Mouse (Mus musculus) neural tube, embryonic 11.5 days (tissue): ENCODE results near the gene Vwa5b2. TPM values are rescaled to one million over a fixed set of nuclear protein-coding genes. Genes with fewer than 3 reads are reported as not detected.
A peak's percentile ranks its signal among the peaks of the same experiment; 100 is the strongest.

Source experiments
- ATAC-seq: fragments of 200-750 bp; cut with Nextera tagmentation; 2 replicates; pipeline ENCODE4 v1.8.0; 2017; ENCODE audit warnings: moderate number of reproducible peaks, mild to moderate bottlenecking, moderate TSS enrichment, moderate library complexity; ENCODE audit not compliant: insufficient read depth, low FRiP score, low TSS enrichment
- DNase-seq: peaks from one replicate; pipeline ENCODE4 v3.0.0-alpha.2; 2015; ENCODE audit warnings: low spot score
- H3K27ac ChIP-seq: fragments of 300-500 bp; sonication (generic); 2 replicates; pipeline ENCODE4 v1.5.1; 2014; ENCODE audit warnings: low read depth, mild to moderate bottlenecking, low read length
- H3K27me3 ChIP-seq: fragments of 300-500 bp; sonication (generic); 2 replicates; pipeline ENCODE4 v1.6.1; 2014; ENCODE audit warnings: mild to moderate bottlenecking, low read length, mixed read lengths; ENCODE audit not compliant: control insufficient read depth, insufficient read depth
- H3K36me3 ChIP-seq: fragments of 300-500 bp; sonication (generic); 2 replicates; pipeline ENCODE4 v1.6.1; 2014; ENCODE audit warnings: mild to moderate bottlenecking, low read length, moderate library complexity, mixed read lengths; ENCODE audit not compliant: control insufficient read depth, insufficient read depth
- H3K4me1 ChIP-seq: fragments of 300-500 bp; sonication (generic); 2 replicates; pipeline ENCODE4 v1.6.1; 2014; ENCODE audit warnings: low read length, mixed read lengths; ENCODE audit not compliant: control insufficient read depth, insufficient read depth
- H3K4me2 ChIP-seq: fragments of 300-500 bp; sonication (generic); 2 replicates; pipeline ENCODE4 v1.6.1; 2014; ENCODE audit warnings: low read depth, mild to moderate bottlenecking, moderate library complexity
- H3K4me3 ChIP-seq: fragments of 300-500 bp; sonication (generic); 2 replicates; pipeline ENCODE4 v1.5.1; 2014; ENCODE audit warnings: low read depth, low read length
- H3K9ac ChIP-seq: fragments of 300-500 bp; sonication (generic); 2 replicates; pipeline ENCODE4 v1.6.1; 2014; ENCODE audit warnings: mild to moderate bottlenecking, low read length
- H3K9me3 ChIP-seq: fragments of 300-500 bp; sonication (generic); 2 replicates; pipeline ENCODE4 v1.6.1; 2016; ENCODE audit warnings: low read length; ENCODE audit not compliant: control insufficient read depth
- WGBS: fragments of 180-500 bp; shearing (Covaris S2); extraction: QIAGEN DNeasy Blood & Tissue Kit; methylation state at CpG from one replicate; pipeline ENCODE4 v1.1.7; 2014; 5-methylcytosine and 5-hydroxymethylcytosine counted together
- polyA plus RNA-seq: library from polyadenylated mRNA; unstranded; fragments of >200 nt; fragmentation: Nextera tagmentation; extraction: Ambion mirVana; gene quantifications from 2 replicates; pipeline ENCODE4 v1.2.1, GENCODE M21; 2014

Gene Vwa5b2
- 3.8 and 4.3 TPM in 2 replicates for polyA plus RNA-seq

DNA sequence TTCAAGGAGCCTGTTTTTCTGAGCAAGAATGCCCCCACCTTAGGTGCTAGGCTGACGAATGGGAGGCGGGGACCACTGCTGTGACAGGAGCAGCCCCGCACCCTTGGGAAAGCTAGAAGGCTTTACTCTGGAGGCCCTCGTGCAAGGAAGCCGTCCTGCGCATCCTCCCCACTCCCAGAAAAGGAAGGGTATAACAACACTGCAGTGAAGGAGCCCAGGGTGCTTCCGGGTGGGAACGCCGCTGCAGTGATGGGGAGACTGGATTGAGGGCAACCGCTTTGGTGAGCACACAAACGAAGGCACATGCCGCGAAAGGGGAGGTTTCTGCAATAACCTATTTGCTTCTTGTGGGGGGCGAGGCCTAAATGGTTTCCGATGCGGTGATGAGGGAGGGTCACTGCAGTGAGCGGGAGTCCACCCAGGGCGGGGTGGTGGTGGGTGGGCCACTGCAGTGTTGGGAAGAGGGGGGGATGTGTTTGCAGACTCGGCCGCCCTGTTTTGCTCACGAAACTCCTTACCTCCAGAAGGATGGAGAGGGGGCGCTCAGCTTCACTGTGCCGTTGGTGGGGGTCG lies at the start of gene Vwa5b2:
Gene Vwa5b2 (plus strand): TSS at position 106 of the 573 bp plus-strand sequence.
- ATAC-seq (peak; percentile 61), DNase-seq (no peak)
- H3K4me1 ChIP-seq: 0 out of 2 replicates have a peak, but pooled peaks cover 4% of the 10 kb centered on the region
- under 1% methylated on average over 23 of the region's 24 CpGs for WGBS
- peak within 1 kb of the TSS; percentile 83 for H3K4me2 ChIP-seq
- peaks cover 51% of the 10 kb centered on the region for H3K27me3 ChIP-seq
- peak within 1 kb of the TSS; percentile 48 for H3K9ac ChIP-seq
- H3K36me3 ChIP-seq: no peaks in the 10 kb centered on the region
- no peaks in the 10 kb centered on the region for H3K9me3 ChIP-seq
- H3K27ac ChIP-seq: no peak within 1 kb of the TSS
- H3K4me3 ChIP-seq: peak within 1 kb of the TSS; percentile 46

DNA sequence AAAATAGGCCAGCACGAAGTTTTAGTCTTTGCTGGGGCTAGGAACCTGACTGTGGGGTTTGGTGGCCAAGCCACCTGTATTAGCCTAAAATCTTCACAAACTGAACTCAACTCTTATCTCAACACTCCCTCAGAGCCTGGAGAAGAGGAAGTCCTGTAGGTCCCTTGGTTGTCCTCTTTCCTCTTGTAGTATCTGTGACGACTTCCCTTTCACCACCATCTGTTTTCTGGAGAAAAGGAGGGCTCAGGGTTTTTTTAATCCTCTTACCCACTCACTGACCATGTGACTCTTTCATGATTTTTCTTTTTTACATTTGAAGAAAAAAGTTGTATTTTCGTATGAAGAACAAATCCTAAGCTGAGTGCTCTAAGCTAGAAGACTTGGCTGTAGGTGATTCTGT lies 49.6 kb upstream of the Vwa5b2 start:
- H3K36me3 ChIP-seq: peaks cover 19% of the 10 kb centered on the region
- H3K4me1 ChIP-seq: peaks cover 14% of the 10 kb centered on the region
- H3K4me2 ChIP-seq: no peak overlapping the region
- no peaks in the 10 kb centered on the region for H3K27me3 ChIP-seq
- WGBS: 72% methylated on average over 3 of the region's 3 CpGs
- ATAC-seq (no peak), DNase-seq (no peak)
- no peak overlapping the region for H3K27ac ChIP-seq
- no peak overlapping the region for H3K4me3 ChIP-seq
- no peak overlapping the region for H3K9ac ChIP-seq
- H3K9me3 ChIP-seq: no peaks in the 10 kb centered on the region

DNA sequence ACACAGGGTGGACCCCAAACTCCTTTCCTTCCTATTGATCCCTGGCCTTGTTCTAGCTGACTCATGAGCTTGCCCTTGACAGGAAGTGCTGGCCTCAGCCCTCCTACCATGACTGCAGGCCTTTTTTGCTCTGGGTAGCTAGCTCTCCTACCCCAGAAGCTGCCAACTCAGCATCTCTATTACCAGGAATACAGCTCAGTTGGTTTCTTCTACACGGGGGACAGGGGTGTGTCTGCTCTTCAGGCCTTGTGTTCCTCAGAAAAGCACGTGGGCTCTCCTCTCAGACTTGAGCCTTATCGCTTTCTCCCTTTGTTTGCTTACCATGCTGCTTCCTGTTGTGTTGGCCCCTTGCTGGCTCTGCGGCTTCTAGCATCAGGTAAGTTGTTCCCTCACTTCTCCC lies 48.8 kb upstream of the Vwa5b2 start:
- WGBS: 93% methylated on average over 4 of the region's 4 CpGs
- Histone ChIP-seq H3K27ac (no peak overlapping the region), H3K4me2 (no peak overlapping the region)

DNA sequence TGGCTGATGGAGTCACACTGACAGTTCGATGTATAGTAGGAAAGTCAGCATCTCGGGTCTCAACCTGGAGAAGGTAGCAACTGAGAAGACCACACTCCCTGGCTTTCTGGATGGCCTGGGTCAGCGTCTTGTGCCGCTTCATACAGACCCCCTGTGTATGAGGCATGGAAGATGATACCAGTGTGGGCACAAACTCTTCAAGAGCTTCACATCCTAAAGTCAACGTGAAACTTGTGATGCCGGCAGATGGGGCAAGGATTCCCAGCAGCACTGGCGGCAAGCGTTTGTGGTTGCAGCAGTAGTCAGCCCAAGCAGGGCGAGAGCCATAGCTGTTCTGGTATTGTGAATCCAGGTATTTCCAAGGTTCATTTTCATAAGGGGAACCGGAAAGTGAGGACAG lies 43.6 kb upstream of the Vwa5b2 start:
- WGBS: 92% methylated on average over 10 of the region's 10 CpGs

More for the DNA sequence above, 48.8 kb upstream of the Vwa5b2 start:
- no peak overlapping the region for H3K4me3 ChIP-seq
- H3K9me3 ChIP-seq: no peaks in the 10 kb centered on the region
- ATAC-seq: no peak
- peaks cover 19% of the 10 kb centered on the region for H3K36me3 ChIP-seq
- no peaks in the 10 kb centered on the region for H3K27me3 ChIP-seq
- H3K9ac ChIP-seq: no peak overlapping the region
- H3K4me1 ChIP-seq: peaks cover 14% of the 10 kb centered on the region
- no peak for DNase-seq

DNA sequence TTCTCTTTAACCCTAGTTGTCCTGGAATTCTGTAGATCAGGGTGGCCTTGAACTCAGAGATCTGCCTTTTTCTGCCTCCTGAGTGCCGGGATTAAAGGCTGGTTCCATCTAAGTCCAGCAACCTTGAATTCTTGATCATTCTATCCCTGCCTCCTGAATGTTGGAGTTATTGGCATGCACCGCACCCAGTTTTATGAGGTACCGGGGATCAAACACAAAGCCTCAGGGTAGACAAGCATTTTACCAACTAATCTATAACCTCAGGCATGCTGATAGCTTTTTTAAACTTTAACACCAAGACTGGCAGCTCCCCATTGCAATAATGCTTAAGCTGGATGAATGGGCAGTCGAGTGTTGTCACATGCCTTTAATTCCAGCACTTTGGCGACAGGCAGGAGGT lies 41.8 kb upstream of the Vwa5b2 start:
- Histone ChIP-seq H3K4me2 (peak overlapping the region; percentile 89), H3K9ac (no peak overlapping the region), H3K36me3 (peaks cover 16% of the 10 kb centered on the region), H3K27me3 (no peaks in the 10 kb centered on the region), H3K9me3 (no peaks in the 10 kb centered on the region), H3K27ac (no peak overlapping the region), H3K4me1 (peaks cover 6% of the 10 kb centered on the region; the same call in 1 of the 2 replicates), H3K4me3 (no peak overlapping the region)
- WGBS: 56% methylated on average over 5 of the region's 5 CpGs
- DNase-seq: no peak
- no peak for ATAC-seq

More for the DNA sequence above, 43.6 kb upstream of the Vwa5b2 start:
- ATAC-seq (no peak), DNase-seq (no peak)
- no peaks in the 10 kb centered on the region for H3K9me3 ChIP-seq
- H3K9ac ChIP-seq: no peak overlapping the region
- H3K27ac ChIP-seq: no peak overlapping the region
- peaks cover 6% of the 10 kb centered on the region; the same call in 1 of the 2 replicates for H3K4me1 ChIP-seq
- peaks cover 10% of the 10 kb centered on the region for H3K36me3 ChIP-seq
- H3K27me3 ChIP-seq: no peaks in the 10 kb centered on the region
- no peak overlapping the region for H3K4me2 ChIP-seq
- no peak overlapping the region for H3K4me3 ChIP-seq

DNA sequence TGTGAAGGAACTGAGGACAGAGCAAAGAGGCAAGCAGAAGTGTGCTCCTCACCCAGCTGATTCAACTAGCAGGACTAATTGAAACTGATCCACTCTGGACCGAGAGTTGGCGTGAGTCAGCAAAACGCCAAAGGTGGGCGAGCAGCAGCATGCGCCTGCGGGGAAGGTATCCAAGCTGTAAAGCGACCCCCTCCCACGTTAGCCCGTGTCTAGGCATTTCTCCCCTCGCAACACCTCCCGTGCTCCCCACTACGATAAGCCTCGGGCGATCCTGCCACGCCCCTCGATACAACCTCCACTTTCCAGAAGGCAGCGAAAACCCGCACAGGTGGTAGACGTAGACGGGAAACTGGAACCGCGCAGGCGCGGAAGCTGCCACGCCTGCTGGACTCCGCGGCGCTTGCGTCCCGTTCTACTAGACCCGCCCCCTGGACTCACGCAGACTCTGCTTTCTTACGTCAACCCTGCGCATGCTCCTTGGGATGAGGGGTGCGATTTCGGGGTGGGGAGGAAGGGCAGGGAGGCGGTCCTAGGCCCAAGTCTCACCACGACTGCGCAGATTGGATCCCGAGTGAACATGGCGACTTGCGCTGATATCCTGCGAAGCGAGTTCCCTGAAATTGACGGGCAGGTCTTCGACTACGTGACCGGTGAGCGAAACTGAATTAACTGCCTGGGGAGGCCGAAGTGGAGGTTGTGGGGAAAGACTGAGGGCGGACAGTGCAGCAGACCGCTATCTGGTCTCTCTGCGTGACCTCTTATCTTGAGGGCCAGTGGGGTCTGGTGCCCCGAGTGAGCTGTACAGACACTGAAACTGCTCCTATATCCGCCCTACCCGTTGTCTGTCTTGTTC lies 40.9 kb upstream of the Vwa5b2 start, which contains the start of gene Abcf3:
Gene Abcf3 (plus strand): TSS at position 482 of the 853 bp plus-strand sequence.
- Histone ChIP-seq H3K36me3 (peaks cover 17% of the 10 kb centered on the region), H3K4me3 (peak within 1 kb of the TSS; percentile 82), H3K9me3 (no peaks in the 10 kb centered on the region), H3K27ac (no peak within 1 kb of the TSS), H3K4me2 (peak within 1 kb of the TSS; percentile 89), H3K27me3 (no peaks in the 10 kb centered on the region), H3K9ac (peak within 1 kb of the TSS; percentile 78), H3K4me1 (peaks cover 6% of the 10 kb centered on the region; the same call in 1 of the 2 replicates)
- DNase-seq (peak; percentile 99), ATAC-seq (peak; percentile 97)
- WGBS: under 1% methylated on average over 56 of the region's 56 CpGs

DNA sequence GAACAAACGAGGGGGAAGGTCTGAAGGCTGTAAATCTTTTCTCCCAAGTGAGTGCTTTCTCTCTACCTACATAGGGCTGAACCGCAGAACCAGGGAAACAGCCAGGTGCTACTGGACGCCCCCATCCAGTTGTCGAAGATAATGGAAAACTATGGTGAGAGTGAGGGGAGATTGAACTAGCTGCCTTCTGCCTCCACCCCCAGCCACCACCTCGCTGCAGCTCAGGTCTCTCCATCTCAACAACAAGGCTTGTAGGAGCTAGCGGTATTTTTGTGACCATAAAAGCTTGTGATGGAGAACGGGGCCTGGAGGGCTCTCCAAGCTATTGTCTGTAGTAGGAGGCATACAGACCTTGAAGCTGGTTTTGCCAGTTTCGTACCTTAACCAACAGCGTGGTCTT lies 40.1 kb upstream of the Vwa5b2 start:
- Histone ChIP-seq H3K4me1 (peaks cover 6% of the 10 kb centered on the region; the same call in 1 of the 2 replicates), H3K4me3 (peak overlapping the region; percentile 82), H3K4me2 (peak overlapping the region; percentile 89), H3K27me3 (no peaks in the 10 kb centered on the region), H3K36me3 (peaks cover 17% of the 10 kb centered on the region), H3K27ac (no peak overlapping the region), H3K9me3 (no peaks in the 10 kb centered on the region), H3K9ac (peak overlapping the region; percentile 78)
- 52% methylated on average over 9 of the region's 9 CpGs for WGBS
- ATAC-seq (no peak), DNase-seq (no peak)

DNA sequence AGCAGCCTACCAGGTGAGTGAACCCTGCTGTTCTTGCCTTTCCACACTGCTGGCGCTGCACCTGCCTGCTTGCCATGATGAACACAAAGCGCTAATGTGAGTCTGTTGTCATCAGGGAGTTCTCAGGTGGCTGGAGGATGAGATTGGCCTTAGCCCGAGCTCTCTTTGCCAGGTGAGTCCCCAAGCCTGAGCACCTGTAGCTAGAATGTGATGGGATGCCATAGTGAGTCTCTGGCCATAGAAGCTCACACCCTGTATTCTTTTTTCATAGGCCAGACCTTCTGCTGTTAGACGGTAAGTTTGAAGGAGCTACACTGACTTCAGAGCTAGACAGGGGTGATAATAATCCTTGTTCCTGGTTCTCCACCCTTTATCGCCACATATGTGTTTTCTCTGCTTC lies 37.6 kb upstream of the Vwa5b2 start:
- Histone ChIP-seq H3K4me3 (no peak overlapping the region), H3K9me3 (no peaks in the 10 kb centered on the region), H3K4me2 (no peak overlapping the region), H3K4me1 (peaks cover 6% of the 10 kb centered on the region; the same call in 1 of the 2 replicates), H3K27ac (no peak overlapping the region), H3K9ac (no peak overlapping the region), H3K36me3 (peaks cover 18% of the 10 kb centered on the region), H3K27me3 (no peaks in the 10 kb centered on the region)
- ATAC-seq: no peak
- 92% methylated on average over 5 of the region's 5 CpGs for whole genome bisulfite sequencing
- DNase-seq: no peak
